Mouse (Mus musculus) retina, postnatal 7 days (tissue): Measurements from ENCODE around the gene Pkdcc.
A peak's percentile ranks its signal among the peaks of the same experiment; 100 is the strongest.

ENCODE experiments used
- DNase-seq: peaks from one replicate; pipeline ENCODE4 v3.0.0-alpha.2; 2012; ENCODE audit warnings: low read depth, low spot score

Gene Pkdcc

GRCm38 (mm10) chr17:83214674-83215528, at the start of gene Pkdcc:
TSS of gene Pkdcc (plus strand) at chr17:83215292.
- DNase-seq, result peak; percentile 68

- DNase-seq, result no peak
These were observed 48.9 kb upstream of the Pkdcc start for GRCm38 (mm10) chr17:83166195-83166594.

- DNase-seq, result no peak
These were observed 38.9 kb upstream of the Pkdcc start for GRCm38 (mm10) chr17:83176146-83176545.

GRCm38 (mm10) chr17:83178483-83179150, 36.5 kb upstream of the Pkdcc start:
- no peak for DNase-seq

- no peak for DNase-seq
These were observed 36.0 kb upstream of the Pkdcc start for GRCm38 (mm10) chr17:83179151-83179531.

GRCm38 (mm10) chr17:83179569-83179968, 35.5 kb upstream of the Pkdcc start:
- no peak for DNase-seq

- no peak for DNase-seq
These were observed 34.0 kb upstream of the Pkdcc start for GRCm38 (mm10) chr17:83181086-83181485.

- DNase-seq, result no peak
These were observed 33.5 kb upstream of the Pkdcc start for GRCm38 (mm10) chr17:83181592-83181991.

- no peak for DNase-seq
These were observed 32.9 kb upstream of the Pkdcc start for GRCm38 (mm10) chr17:83182061-83182664.

GRCm38 (mm10) chr17:83182780-83183179, 32.3 kb upstream of the Pkdcc start:
- DNase-seq, result no peak

GRCm38 (mm10) chr17:83187751-83188565, 27.1 kb upstream of the Pkdcc start:
- no peak for DNase-seq

- DNase-seq, result no peak
These were observed 24.3 kb upstream of the Pkdcc start for GRCm38 (mm10) chr17:83190810-83191209.

- DNase-seq, result no peak
These were observed 20.6 kb upstream of the Pkdcc start for GRCm38 (mm10) chr17:83194491-83194890.

- DNase-seq, result no peak
These were observed 17.6 kb upstream of the Pkdcc start for GRCm38 (mm10) chr17:83197361-83197923.

- DNase-seq, result no peak
These were observed 14.6 kb upstream of the Pkdcc start for GRCm38 (mm10) chr17:83200469-83200868.

GRCm38 (mm10) chr17:83201257-83201656, 13.8 kb upstream of the Pkdcc start:
- no peak for DNase-seq

GRCm38 (mm10) chr17:83203692-83204383, 11.3 kb upstream of the Pkdcc start:
- DNase-seq, result no peak

GRCm38 (mm10) chr17:83207296-83207695, 7.8 kb upstream of the Pkdcc start:
- DNase-seq, result no peak

- no peak for DNase-seq
These were observed 6.6 kb upstream of the Pkdcc start for GRCm38 (mm10) chr17:83208455-83208854.

- DNase-seq, result no peak
These were observed 4.6 kb upstream of the Pkdcc start for GRCm38 (mm10) chr17:83210531-83210930.

- no peak for DNase-seq
These were observed 3.9 kb upstream of the Pkdcc start for GRCm38 (mm10) chr17:83211196-83211595.
